Comparison of ENCODE assay signal across 9 mouse cellular contexts in the genomic region with DNA sequence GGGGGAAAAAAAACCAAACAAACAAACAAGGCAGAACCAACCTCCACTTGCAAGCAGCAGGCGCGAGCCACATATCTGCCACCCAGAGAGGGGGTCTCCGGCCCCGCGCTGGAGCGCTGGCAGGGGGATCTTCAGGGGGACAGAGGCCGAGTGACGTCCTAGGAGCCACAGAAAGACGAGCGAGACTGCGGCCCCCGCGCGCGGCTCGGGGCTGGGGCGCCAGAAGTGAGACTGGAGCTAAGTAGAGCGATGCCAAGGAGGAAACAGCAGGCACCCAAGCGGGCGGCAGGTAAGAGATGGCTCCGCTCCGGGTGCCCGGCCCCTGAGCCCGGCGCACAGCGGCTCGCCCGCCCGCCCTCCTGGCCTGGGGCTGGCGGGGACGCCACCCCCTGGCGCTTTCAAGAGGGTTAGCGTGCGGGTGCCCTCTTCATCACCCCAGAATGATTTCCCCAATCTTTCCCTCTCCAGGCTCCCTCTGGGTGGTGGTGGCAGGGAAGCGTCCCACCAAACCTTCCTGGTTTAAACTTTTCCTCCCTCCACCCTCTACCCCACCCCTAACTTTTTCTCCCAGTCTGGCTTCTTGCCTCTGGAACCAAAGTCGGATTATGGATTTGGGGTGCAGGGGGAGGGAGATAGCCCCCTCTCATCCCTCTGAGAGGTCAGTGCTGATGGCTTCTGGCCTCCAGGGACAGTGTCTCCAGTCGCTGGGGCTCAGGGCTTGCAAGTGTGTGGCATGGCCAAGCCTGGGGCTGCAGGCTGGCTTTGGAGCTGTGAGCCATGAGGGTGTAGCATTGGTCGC. TPM values are rescaled to one million over a fixed set of nuclear protein-coding genes. Genes with fewer than 3 reads are reported as not detected.
A peak's percentile ranks its signal among the peaks of the same experiment; 100 is the strongest.
DNase-seq lines count a peak whose midpoint lies in the region; ATAC-seq and TF ChIP-seq lines count a peak whose summit lies in the region.
"Had no signal": no experiment of that assay in that cellular context is flagged by ENCODE, and none has a peak within 500 bp of the region (broad histone marks: within the 10 kb centered on the region; RNA-seq: fewer than 3 reads in every experiment).

No protein-coding gene starts in this region.

- no peaks in the 10 kb centered on the region; the same call in 1 of the 2 replicates for H3K36me3 ChIP-seq in heart, adult 2 months (ENCODE audit: control insufficient read depth, insufficient read depth, low read length)
- H3K36me3 ChIP-seq in intestine, postnatal 0 days (ENCODE audit: control insufficient read depth, insufficient read depth): no peaks in the 10 kb centered on the region
- H3K36me3 ChIP-seq in lung, postnatal 0 days (ENCODE audit: insufficient read depth, low read length): no peaks in the 10 kb centered on the region

- TF ChIP-seq CTCF in heart, adult 2 months (IDR thresholded peaks at IDR 0.05): peak; percentile 11; the same call in 1 of the 2 replicates
- 0 out of 2 replicates have a peak, but pooled peaks have one; percentile 13 for TF ChIP-seq CTCF in intestine, postnatal 0 days (IDR thresholded peaks at IDR 0.05; ENCODE audit: low read depth)
- TF ChIP-seq CTCF in lung, postnatal 0 days (IDR thresholded peaks at IDR 0.05): 0 out of 2 replicates have a peak, but pooled peaks have one; percentile 8

- peak overlapping the region; percentile 80 for H3K4me3 ChIP-seq in heart, adult 2 months
- H3K4me3 ChIP-seq in intestine, postnatal 0 days (ENCODE audit: low read depth, low read length): peak overlapping the region; percentile 85
- peak overlapping the region; percentile 65 for H3K4me3 ChIP-seq in lung, postnatal 0 days (ENCODE audit: low read depth, low read length)

- peak overlapping the region; percentile 93 for H3K27ac ChIP-seq in heart, adult 2 months
- H3K27ac ChIP-seq in intestine, postnatal 0 days (ENCODE audit: low read depth, low read length): peak overlapping the region; percentile 84
- H3K27ac ChIP-seq in lung, postnatal 0 days (ENCODE audit: low read length): peak overlapping the region; percentile 77
- H3K27ac ChIP-seq: macrophage had no signal

- H3K79me2 ChIP-seq in heart, adult 2 months (replicated peaks; ENCODE audit: control insufficient read depth, insufficient read depth, low read length): no peaks in the 10 kb centered on the region; the same call in 1 of the 2 replicates

- no peaks in the 10 kb centered on the region for H3K9me3 ChIP-seq in intestine, postnatal 0 days (ENCODE audit: control insufficient read depth)
- no peaks in the 10 kb centered on the region for H3K9me3 ChIP-seq in lung, postnatal 0 days (ENCODE audit: low read length)

- ATAC-seq in intestine, postnatal 0 days: peak; percentile 52; the same call in 1 of the 2 replicates
- peak; percentile 50 for ATAC-seq in lung, postnatal 0 days

- peaks cover 2% of the 10 kb centered on the region; the same call in 1 of the 2 replicates for H3K4me1 ChIP-seq in heart, adult 2 months (ENCODE audit: control insufficient read depth, insufficient read depth, low read length)
- no peaks in the 10 kb centered on the region for H3K4me1 ChIP-seq in intestine, postnatal 0 days (replicated peaks; ENCODE audit: control insufficient read depth, insufficient read depth, low read length)
- no peaks in the 10 kb centered on the region for H3K4me1 ChIP-seq in lung, postnatal 0 days (ENCODE audit: insufficient read depth, low read depth, low read length)

- 2% methylated on average over 38 of the region's 38 CpGs for WGBS in heart, adult 2 months
- under 1% methylated on average over 34 of the region's 38 CpGs for WGBS in intestine, postnatal 0 days
- under 1% methylated on average over 27 of the region's 38 CpGs for WGBS in lung, postnatal 0 days

- peak; percentile 27 to 30 for DNase-seq in lung, adult 18-20 months
- DNase-seq in lung, postnatal 36 days: no peak
- DNase-seq in embryo, embryonic 10 days (ENCODE audit: low spot score): peak; percentile 57
- peak; percentile 61 to 67 for DNase-seq in heart, adult 2 months
- peak; percentile 49 for DNase-seq in lung, postnatal 0 days (ENCODE audit: low spot score)
- peak; percentile 12 for DNase-seq in right cerebral cortex, postnatal 4 days
- no peak for DNase-seq in spleen, postnatal 10 days (ENCODE audit: low spot score in 2 of 2)

- H3K27me3 ChIP-seq in heart, adult 2 months (ENCODE audit: control insufficient read depth, insufficient read depth, low read length): no peaks in the 10 kb centered on the region
- no peaks in the 10 kb centered on the region for H3K27me3 ChIP-seq in intestine, postnatal 0 days (replicated peaks; ENCODE audit: control insufficient read depth, insufficient read depth, low read length)
- no peaks in the 10 kb centered on the region for H3K27me3 ChIP-seq in lung, postnatal 0 days (replicated peaks; ENCODE audit: insufficient read depth, low read length)

- intact Hi-C loops in heart, adult 2 months (cut with DNase I): loop anchor here (2.0 to 5.0 kb wide), 4 partner anchors 31 to 214 kb away; no protein-coding TSS in a partner anchor

- H3K4me2 ChIP-seq in intestine, postnatal 0 days (replicated peaks; ENCODE audit: low read depth): peak overlapping the region; percentile 94
- peak overlapping the region; percentile 92 for H3K4me2 ChIP-seq in lung, postnatal 0 days (replicated peaks; ENCODE audit: low read depth, low read length)

- peak overlapping the region; percentile 91 for H3K9ac ChIP-seq in heart, adult 2 months (ENCODE audit: low read depth, low read length)
- H3K9ac ChIP-seq in intestine, postnatal 0 days (ENCODE audit: low read depth, low read length): peak overlapping the region; percentile 85
- H3K9ac ChIP-seq in lung, postnatal 0 days (replicated peaks; ENCODE audit: low read depth): peak overlapping the region; percentile 50

- TF ChIP-seq EP300 in heart, adult 2 months (IDR thresholded peaks at IDR 0.05; ENCODE audit: insufficient read depth, low read depth, low read length): no peak
- no peak for TF ChIP-seq EP300 in lung, postnatal 0 days (IDR thresholded peaks at IDR 0.05)

- no peak for TF ChIP-seq POLR2A in heart, adult 2 months (IDR thresholded peaks at IDR 0.05; ENCODE audit: insufficient read depth, low read depth, low read length)

RNA-seq across cellular contexts. Expression of gene Tshz2, which starts 0.9 kb away (rescaled TPM):
- 10 to 100 TPM; 12.1 to 12.9 TPM for total RNA-seq in heart, adult 2 months (2021)
- 8.2 and 8.7 TPM in 2 replicates for polyA plus RNA-seq in heart, adult 2 months (2012; rRNA removed)
- polyA plus RNA-seq in intestine, postnatal 0 days (2015; fragmentation: Nextera tagmentation; extraction: Ambion mirVana): 6.3 and 6.6 TPM in 2 replicates
- polyA plus RNA-seq in lung, postnatal 0 days (2015; fragmentation: Nextera tagmentation; extraction: Ambion mirVana): 3.4 and 4.6 TPM in 2 replicates
- polyA plus RNA-seq: macrophage had no signal

RNA-seq across cellular contexts. Expression of gene Gm11011, which starts 46.1 kb away (rescaled TPM):
- not detected for total RNA-seq in heart, adult 2 months (2021)
- polyA plus RNA-seq in heart, adult 2 months (2012; rRNA removed): not detected in 2 replicates
- polyA plus RNA-seq in intestine, postnatal 0 days (2015; fragmentation: Nextera tagmentation; extraction: Ambion mirVana): not detected in 2 replicates
- polyA plus RNA-seq in lung, postnatal 0 days (2015; fragmentation: Nextera tagmentation; extraction: Ambion mirVana): not detected in 2 replicates
- polyA plus RNA-seq: macrophage had no signal

Comparison
In these comparisons a context has a peak if more than half of its experiments do, and no peak if none do; other contexts are left out.
1. DNase-seq: peak in lung, adult 18-20 months (2 of 2), embryo, embryonic 10 days (single experiment), heart, adult 2 months (2 of 2), lung, postnatal 0 days (single experiment) and right cerebral cortex, postnatal 4 days (single experiment); none in lung, postnatal 36 days (single experiment) and spleen, postnatal 10 days (0 of 2).
2. Peak in every context shown above with its lines, with median percentiles within 50 percentile points of each other: H3K27ac ChIP-seq, H3K4me3 ChIP-seq, H3K9ac ChIP-seq and CTCF ChIP-seq.